Mouse (Mus musculus): ENCODE data around the gene Cers3.

Gene Cers3

DNA sequence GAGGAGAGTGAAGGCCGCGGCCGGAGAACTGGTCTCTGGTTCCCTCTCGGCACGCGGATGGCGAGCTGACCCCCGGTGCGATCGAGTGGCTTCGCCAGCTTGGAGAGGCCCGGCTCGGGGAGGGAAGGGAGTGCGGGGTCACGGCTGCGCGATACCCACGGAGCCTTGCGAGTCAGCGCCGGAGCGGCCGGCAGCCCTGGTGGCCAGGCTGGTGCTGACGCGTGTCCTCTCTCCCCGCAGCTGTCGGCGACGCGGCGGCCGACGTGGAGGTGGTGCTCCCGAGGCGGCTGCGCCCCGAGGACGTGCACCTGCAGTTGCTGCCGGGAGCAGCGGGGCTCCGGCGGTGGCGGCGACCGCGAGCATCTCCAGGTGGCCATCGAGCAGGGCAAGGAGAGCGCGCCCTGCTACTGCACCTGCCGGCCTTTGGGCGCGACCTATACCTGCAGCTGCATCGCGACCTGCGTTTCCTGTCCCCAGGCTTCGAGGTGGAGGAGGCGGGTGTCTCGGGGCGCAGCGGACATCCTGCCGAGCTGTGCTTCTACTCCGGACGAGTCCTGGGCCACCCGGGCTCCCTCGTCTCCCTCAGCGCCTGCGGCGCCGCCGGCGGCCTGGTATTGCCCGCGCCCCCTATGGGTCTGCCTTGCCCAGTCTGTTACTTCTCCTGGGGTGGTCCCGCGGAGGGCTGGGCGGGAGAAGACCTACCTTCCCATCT, 96.9 kb downstream of the Cers3 start:
- DNase-seq (ENCODE audit: low read depth): no peak

GRCm38 (mm10) chr7:66841165-66841564, 97.9 kb downstream of the Cers3 start:
- no peak for DNase-seq (ENCODE audit: low read depth)

- DNase-seq (ENCODE audit: low read depth): no peak
Observed at GRCm38 (mm10) chr7:66842021-66842420, 98.7 kb downstream of the Cers3 start.

DNA sequence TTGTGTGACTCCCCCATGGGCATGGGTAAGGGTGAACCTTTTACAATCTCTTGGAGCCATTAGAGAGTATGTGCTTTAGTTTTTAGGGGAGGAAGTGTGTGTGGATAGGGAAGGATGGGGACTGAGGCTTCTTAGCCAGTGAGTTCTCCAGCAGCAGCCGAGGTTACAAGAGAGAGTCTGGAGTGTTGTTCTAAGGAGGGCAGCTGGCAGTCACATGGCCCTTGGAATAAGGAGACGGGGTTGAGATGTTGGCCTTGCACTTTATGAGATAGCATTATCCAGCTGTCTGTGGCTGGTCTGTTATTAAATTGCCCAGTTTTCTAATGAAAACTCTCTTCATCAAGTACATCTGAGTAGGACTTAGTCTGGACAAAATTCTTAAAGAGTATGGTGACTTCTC, 100.5 kb downstream of the Cers3 start:
- no peak for DNase-seq (ENCODE audit: low read depth)

DNA sequence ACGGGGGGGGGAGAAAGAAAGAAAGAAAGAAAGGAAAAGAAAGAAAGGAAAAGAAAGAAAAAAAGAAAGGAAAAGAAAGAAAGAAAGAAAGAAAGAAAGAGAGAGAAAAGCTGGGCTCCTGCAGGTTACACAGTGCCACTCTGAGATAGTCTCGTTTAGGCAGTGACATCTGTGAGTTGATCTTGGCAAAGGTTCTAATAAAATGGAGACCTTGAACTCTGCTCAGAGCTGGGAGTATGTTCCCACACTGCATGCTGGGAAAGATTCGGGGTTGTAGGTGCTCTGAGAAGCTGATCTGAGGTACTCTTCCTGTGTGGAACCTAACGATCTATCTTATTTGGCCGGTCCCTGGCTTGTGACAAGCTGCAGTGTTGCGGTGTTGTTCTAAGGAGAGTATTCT, 103.3 kb downstream of the Cers3 start:
- DNase-seq (ENCODE audit: low read depth): no peak

GRCm38 (mm10) chr7:66847299-66847698, 104.0 kb downstream of the Cers3 start:
- no peak for DNase-seq (ENCODE audit: low read depth)

GRCm38 (mm10) chr7:66849316-66849715, 106.0 kb downstream of the Cers3 start:
- no peak for DNase-seq (ENCODE audit: low read depth)

- DNase-seq (ENCODE audit: low read depth): no peak
Observed at GRCm38 (mm10) chr7:66852164-66852563, 108.9 kb downstream of the Cers3 start.

DNA sequence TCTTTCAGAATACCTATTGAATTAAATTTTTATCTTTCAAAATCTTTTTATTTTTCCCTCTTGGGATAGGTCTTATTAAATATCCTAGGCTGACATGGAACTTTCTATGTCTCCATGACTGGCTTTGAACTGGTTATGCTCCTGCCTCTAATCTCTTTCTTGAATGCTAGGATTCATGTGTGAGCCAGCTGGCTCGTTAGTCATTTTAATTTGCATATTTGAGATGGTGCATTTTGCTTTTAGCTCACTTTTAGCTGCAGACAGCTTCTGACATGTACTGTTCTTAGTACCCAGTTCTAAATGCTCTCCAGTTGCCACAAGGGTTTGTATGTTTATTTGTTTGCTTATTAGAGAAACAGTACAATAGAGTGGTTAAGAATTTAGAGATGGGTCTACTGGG, 114.3 kb downstream of the Cers3 start:
- no peak for DNase-seq (ENCODE audit: low read depth)

- no peak for DNase-seq (ENCODE audit: low read depth)
Observed at GRCm38 (mm10) chr7:66858247-66859075, 115.2 kb downstream of the Cers3 start.

GRCm38 (mm10) chr7:66859220-66859619, 115.9 kb downstream of the Cers3 start:
- DNase-seq (ENCODE audit: low read depth): no peak

- DNase-seq (ENCODE audit: low read depth): no peak
Observed at GRCm38 (mm10) chr7:66866944-66867718, 123.8 kb downstream of the Cers3 start.

- no peak for DNase-seq (ENCODE audit: low read depth)
Observed at GRCm38 (mm10) chr7:66867719-66868501, 124.6 kb downstream of the Cers3 start.

DNA sequence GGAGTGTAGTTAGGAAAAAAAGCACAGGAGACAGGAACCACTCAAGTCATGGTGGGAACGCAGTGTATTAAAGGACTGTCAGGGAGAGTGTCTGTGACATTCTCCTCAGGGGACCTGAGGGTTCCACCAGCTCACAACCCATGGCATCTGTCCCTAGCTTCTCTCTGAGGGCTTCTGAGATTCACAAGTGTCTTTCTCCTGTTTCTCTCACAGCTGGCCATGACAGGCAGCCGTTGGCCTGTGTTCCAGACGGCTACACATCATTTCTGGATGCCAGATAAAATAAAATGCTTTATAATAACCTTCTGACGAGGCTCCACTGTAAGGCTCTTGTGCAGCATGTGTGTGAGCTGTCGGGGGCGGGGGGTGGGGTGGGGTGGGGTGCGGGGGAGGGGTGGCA, 128.2 kb downstream of the Cers3 start:
- no peak for DNase-seq (ENCODE audit: low read depth)

GRCm38 (mm10) chr7:66871940-66872511, 128.7 kb downstream of the Cers3 start:
- no peak for DNase-seq (ENCODE audit: low read depth)

GRCm38 (mm10) chr7:66873235-66873634, 129.9 kb downstream of the Cers3 start:
- DNase-seq (ENCODE audit: low read depth): no peak

Data from c-Kit-positive CD71-negative TER-119-negative erythroid progenitor cells, embryonic 14.5 days (primary cell).